Mouse (Mus musculus) forebrain, embryonic 14.5 days (tissue): ENCODE measurements around the gene Parp6. TPM values are rescaled to one million over a fixed set of nuclear protein-coding genes. Genes with fewer than 3 reads are reported as not detected.

Experiments used
- ATAC-seq: fragments of 200-750 bp; cut with Nextera tagmentation; 2 replicates; pipeline ENCODE4 v1.8.0; 2017; ENCODE audit warnings: mild to moderate bottlenecking, moderate library complexity
- DNase-seq: peaks from one replicate; pipeline ENCODE4 v3.0.0-alpha.2; 2015; ENCODE audit warnings: low spot score
- H3K27ac ChIP-seq: fragments of 300-500 bp; sonication (generic); 2 replicates; pipeline ENCODE4 v1.5.1; 2014; ENCODE audit warnings: low read depth, mild to moderate bottlenecking, control low read depth, low read length, moderate library complexity
- H3K27me3 ChIP-seq: fragments of 300-500 bp; sonication (generic); replicated peaks from 2 replicates; pipeline ENCODE4 v1.6.1; 2014; ENCODE audit warnings: low read length, control low read depth, mixed read lengths; ENCODE audit not compliant: control insufficient read depth, insufficient read depth
- H3K36me3 ChIP-seq: fragments of 300-500 bp; sonication (generic); 2 replicates; pipeline ENCODE4 v1.6.1; 2014; ENCODE audit warnings: low read length, control low read depth; ENCODE audit not compliant: control insufficient read depth, insufficient read depth
- H3K4me1 ChIP-seq: fragments of 300-500 bp; sonication (generic); 2 replicates; pipeline ENCODE4 v1.6.1; 2014; ENCODE audit warnings: antibody characterized with exemption, low read length, control low read depth; ENCODE audit not compliant: control insufficient read depth, insufficient read depth
- H3K4me2 ChIP-seq: fragments of 300-500 bp; sonication (generic); 2 replicates; pipeline ENCODE4 v1.6.1; 2014; ENCODE audit warnings: mild to moderate bottlenecking, control low read depth, low read length
- H3K4me3 ChIP-seq: fragments of 300-500 bp; sonication (generic); 2 replicates; pipeline ENCODE4 v1.5.1; 2014; ENCODE audit warnings: low read depth, low read length, control low read depth
- H3K9ac ChIP-seq: fragments of 300-500 bp; sonication (generic); 2 replicates; pipeline ENCODE4 v1.6.1; 2014; ENCODE audit warnings: mild to moderate bottlenecking, low read length, control low read depth, moderate library complexity
- H3K9me3 ChIP-seq: fragments of 300-500 bp; sonication (generic); replicated peaks from 2 replicates; pipeline ENCODE4 v1.6.1; 2016; ENCODE audit warnings: low read length, control low read depth, mixed read lengths; ENCODE audit not compliant: control insufficient read depth
- whole genome bisulfite sequencing: fragments of 180-500 bp; shearing (Covaris S2); extraction: QIAGEN DNeasy Blood & Tissue Kit; methylation state at CpG from one replicate; pipeline ENCODE4 v1.1.7; 2014; 5-methylcytosine and 5-hydroxymethylcytosine counted together
- polyA plus RNA-seq: library from polyadenylated mRNA; unstranded; fragments of >200 nt; fragmentation: Nextera tagmentation; extraction: Ambion mirVana; gene quantifications from 2 replicates; pipeline ENCODE4 v1.2.1, GENCODE M21; 2014

Parp6 gene
- 211 and 219 TPM in 2 replicates for polyA plus RNA-seq

DNA sequence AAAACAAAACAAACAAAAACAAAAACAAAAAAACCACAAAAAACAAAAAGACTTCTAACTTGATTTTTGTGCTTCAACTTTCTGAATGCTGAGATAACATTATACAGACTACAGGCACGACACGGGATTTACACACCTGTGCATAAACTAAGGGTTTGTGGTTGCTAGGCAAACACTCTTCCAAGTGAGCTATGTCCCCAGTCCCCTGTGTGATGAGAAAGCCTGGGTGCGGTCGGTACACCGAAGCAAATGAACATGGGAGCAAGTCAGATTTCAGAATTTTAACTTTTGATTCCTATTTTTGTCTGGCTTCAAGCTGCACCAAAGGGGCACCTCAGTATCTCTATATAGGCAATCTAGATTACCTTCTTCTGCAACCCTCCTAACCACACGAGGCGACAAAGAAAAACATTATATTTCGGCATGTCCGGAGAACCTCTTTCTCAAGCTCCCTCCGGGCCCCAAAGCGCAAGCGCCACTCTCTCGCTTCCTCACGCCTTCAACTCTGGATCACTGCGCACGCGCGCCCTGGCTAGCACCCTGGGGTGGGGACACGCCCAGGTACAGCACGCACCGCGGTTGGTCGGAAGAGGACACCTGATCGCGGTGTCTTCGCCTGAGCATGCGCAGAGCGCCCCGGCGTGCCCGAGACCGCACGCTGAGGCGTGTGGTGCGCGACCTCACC is at the start of gene Parp6:
Gene Parp6 (plus strand): TSS at position 663 of the 685 bp plus-strand sequence.
- WGBS, result 2% methylated on average over 36 of the region's 36 CpGs
- peak; percentile 97 for ATAC-seq
- peak within 1 kb of the TSS; percentile 90 for H3K4me3 ChIP-seq

GRCm38 (mm10) chr9:59571852-59572251 is 45.2 kb upstream of the Parp6 start:
- H3K4me1 ChIP-seq, result no peaks in the 10 kb centered on the region
- H3K27ac ChIP-seq, result no peak overlapping the region
- no peaks in the 10 kb centered on the region for H3K36me3 ChIP-seq
- no peaks in the 10 kb centered on the region for H3K9me3 ChIP-seq
- H3K27me3 ChIP-seq, result 0 out of 2 replicates have a peak, but pooled peaks cover 3% of the 10 kb centered on the region
- no peak overlapping the region for H3K9ac ChIP-seq
- H3K4me2 ChIP-seq, result no peak overlapping the region
- DNase-seq, result no peak
- no peak overlapping the region for H3K4me3 ChIP-seq
- ATAC-seq, result no peak
- WGBS, result 75% methylated on average over 2 of the region's 2 CpGs

More for the DNA sequence above, at the start of gene Parp6:
- H3K4me1 ChIP-seq, result peaks cover 11% of the 10 kb centered on the region; the same call in 1 of the 2 replicates
- no peaks in the 10 kb centered on the region for H3K9me3 ChIP-seq
- peak; percentile 99 for DNase-seq
- peak within 1 kb of the TSS; percentile 73 for H3K4me2 ChIP-seq
- no peaks in the 10 kb centered on the region for H3K27me3 ChIP-seq
- H3K36me3 ChIP-seq, result 0 out of 2 replicates have a peak, but pooled peaks cover 3% of the 10 kb centered on the region
- peak within 1 kb of the TSS; percentile 92 for H3K27ac ChIP-seq
- H3K9ac ChIP-seq, result peak within 1 kb of the TSS; percentile 92

- Histone ChIP-seq H3K36me3 (no peaks in the 10 kb centered on the region), H3K4me1 (peaks cover 4% of the 10 kb centered on the region; the same call in 1 of the 2 replicates), H3K9ac (peak overlapping the region; percentile 33; the same call in 1 of the 2 replicates), H3K4me2 (peak overlapping the region; percentile 79), H3K4me3 (peak overlapping the region; percentile 49), H3K27ac (0 out of 2 replicates have a peak overlapping the region, but pooled peaks have one; percentile 24), H3K9me3 (no peaks in the 10 kb centered on the region), H3K27me3 (0 out of 2 replicates have a peak, but pooled peaks cover 12% of the 10 kb centered on the region)
- no peak for DNase-seq
- no peak for ATAC-seq
- WGBS, result 9% methylated on average over 13 of the region's 13 CpGs
Observed at GRCm38 (mm10) chr9:59577401-59577800, 39.7 kb upstream of the Parp6 start.

- H3K27me3 ChIP-seq, result 0 out of 2 replicates have a peak, but pooled peaks cover 12% of the 10 kb centered on the region
- DNase-seq (peak; percentile 99), ATAC-seq (peak; percentile 98)
- peaks cover 4% of the 10 kb centered on the region; the same call in 1 of the 2 replicates for H3K4me1 ChIP-seq
- no peaks in the 10 kb centered on the region for H3K36me3 ChIP-seq
- no peaks in the 10 kb centered on the region for H3K9me3 ChIP-seq
- WGBS, result 1% methylated on average over 53 of the region's 61 CpGs
- H3K9ac ChIP-seq, result peak within 1 kb of the TSS; percentile 66
- peak within 1 kb of the TSS; percentile 49 for H3K4me3 ChIP-seq
- H3K4me2 ChIP-seq, result peak within 1 kb of the TSS; percentile 79
- peak within 1 kb of the TSS; percentile 39 for H3K27ac ChIP-seq
Observed at GRCm38 (mm10) chr9:59577844-59578504, 39.1 kb upstream of the Parp6 start, which contains the start of gene Celf6. Gene Celf6 (plus strand): TSS chr9:59577917.

DNA sequence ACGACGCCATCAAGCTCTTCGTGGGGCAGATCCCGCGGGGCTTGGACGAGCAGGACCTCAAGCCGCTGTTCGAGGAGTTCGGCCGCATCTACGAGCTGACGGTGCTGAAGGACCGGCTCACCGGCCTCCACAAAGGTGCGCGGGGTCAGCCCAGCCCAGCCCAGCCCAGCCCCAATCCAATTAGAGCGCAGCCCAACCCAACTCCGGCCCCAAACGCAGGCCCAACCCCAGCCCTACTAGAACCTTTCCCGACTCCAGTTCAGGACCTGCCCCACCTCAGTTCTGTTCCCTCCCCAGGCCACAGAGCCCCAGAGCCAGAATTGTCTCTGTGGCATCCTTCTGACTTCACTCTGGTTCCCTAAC is 38.6 kb upstream of the Parp6 start:
- Histone ChIP-seq H3K4me2 (peak overlapping the region; percentile 79), H3K4me3 (peak overlapping the region; percentile 49), H3K27ac (peak overlapping the region; percentile 39), H3K27me3 (0 out of 2 replicates have a peak, but pooled peaks cover 12% of the 10 kb centered on the region), H3K36me3 (no peaks in the 10 kb centered on the region), H3K4me1 (peaks cover 4% of the 10 kb centered on the region; the same call in 1 of the 2 replicates), H3K9ac (peak overlapping the region; percentile 66), H3K9me3 (no peaks in the 10 kb centered on the region)
- no peak for DNase-seq
- 1% methylated on average over 19 of the region's 20 CpGs for WGBS
- ATAC-seq, result no peak

GRCm38 (mm10) chr9:59584871-59585308 is 32.2 kb upstream of the Parp6 start:
- ATAC-seq (peak; percentile 72), DNase-seq (peak; percentile 88)
- H3K27me3 ChIP-seq, result 0 out of 2 replicates have a peak, but pooled peaks cover 6% of the 10 kb centered on the region
- 0 out of 2 replicates have a peak overlapping the region, but pooled peaks have one; percentile 10 for H3K9ac ChIP-seq
- no peaks in the 10 kb centered on the region for H3K9me3 ChIP-seq
- H3K36me3 ChIP-seq, result no peaks in the 10 kb centered on the region
- WGBS, result 8% methylated on average over 13 of the region's 13 CpGs
- H3K27ac ChIP-seq, result no peak overlapping the region
- no peak overlapping the region for H3K4me3 ChIP-seq
- H3K4me2 ChIP-seq, result peak overlapping the region; percentile 39
- H3K4me1 ChIP-seq, result peaks cover 14% of the 10 kb centered on the region

GRCm38 (mm10) chr9:59588252-59588651 is 28.8 kb upstream of the Parp6 start:
- H3K27me3 ChIP-seq, result no peaks in the 10 kb centered on the region
- H3K4me3 ChIP-seq, result no peak overlapping the region
- H3K4me2 ChIP-seq, result peak overlapping the region; percentile 46
- peak; percentile 49; the same call in 1 of the 2 replicates for ATAC-seq
- WGBS, result 54% methylated on average over 5 of the region's 5 CpGs
- peak; percentile 74 for DNase-seq
- no peaks in the 10 kb centered on the region for H3K36me3 ChIP-seq
- H3K9me3 ChIP-seq, result no peaks in the 10 kb centered on the region
- peaks cover 14% of the 10 kb centered on the region for H3K4me1 ChIP-seq
- H3K27ac ChIP-seq, result peak overlapping the region; percentile 76
- H3K9ac ChIP-seq, result no peak overlapping the region

DNA sequence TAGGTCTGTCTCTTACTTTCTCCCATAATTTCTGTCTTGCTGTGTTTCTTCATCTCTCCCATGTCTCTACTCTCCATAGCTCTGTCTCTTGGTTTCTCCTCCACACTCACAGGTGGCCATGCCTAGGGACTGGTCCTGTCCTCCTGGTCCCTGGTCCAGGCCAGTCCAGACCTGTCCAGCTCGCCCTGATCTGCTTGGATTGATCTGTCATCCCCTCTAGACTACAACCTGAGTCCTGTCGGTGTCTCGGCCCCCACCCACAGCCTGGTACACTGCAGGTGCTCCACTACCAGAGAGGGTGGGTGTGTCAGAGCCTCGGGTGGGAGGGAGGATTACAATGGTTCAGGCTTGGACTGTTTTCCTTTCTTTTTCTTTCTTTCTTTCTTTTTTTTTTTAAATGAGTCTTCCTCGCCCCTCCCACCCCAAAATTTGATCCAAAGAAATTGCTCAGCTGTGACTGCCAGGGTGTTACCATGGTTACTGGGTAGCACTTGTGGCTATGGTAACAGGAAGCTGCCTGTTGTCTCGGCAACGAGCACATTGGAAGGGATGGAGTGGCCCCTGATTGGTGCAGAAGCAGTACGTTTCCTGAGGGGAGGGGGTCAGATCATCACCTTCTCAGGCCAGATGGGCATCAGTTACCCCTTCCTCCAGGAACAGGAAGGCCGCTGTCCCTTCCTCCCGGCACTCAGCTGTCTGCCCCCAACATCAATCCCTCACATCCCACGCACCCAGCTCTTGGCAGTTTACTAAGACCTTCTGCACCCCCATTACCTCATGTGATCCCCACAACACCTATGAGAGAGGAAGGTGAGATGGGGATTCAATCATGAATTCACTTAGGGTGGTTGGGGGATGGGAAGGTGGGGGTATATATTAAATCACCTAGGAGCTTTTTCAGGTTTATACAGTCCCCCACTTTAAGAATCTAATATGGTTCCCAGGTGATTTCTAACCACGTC is 28.1 kb upstream of the Parp6 start:
- DNase-seq (peak; percentile 95), ATAC-seq (peak; percentile 88)
- Histone ChIP-seq H3K27me3 (no peaks in the 10 kb centered on the region), H3K4me1 (peaks cover 14% of the 10 kb centered on the region), H3K36me3 (no peaks in the 10 kb centered on the region), H3K4me2 (peak overlapping the region; percentile 46), H3K27ac (peak overlapping the region; percentile 76), H3K9ac (no peak overlapping the region), H3K9me3 (no peaks in the 10 kb centered on the region), H3K4me3 (peak overlapping the region; percentile 0; the same call in 1 of the 2 replicates)
- WGBS, result 18% methylated on average over 12 of the region's 12 CpGs
